Mouse (Mus musculus) embryonic fibroblast, embryonic 13.5 days (primary cell): ENCODE data around the gene Hist1h3f.

ENCODE experiments used
- CTCF ChIP-seq: IDR thresholded peaks from 2 replicates; pipeline ENCODE4 v1.5.1; 2011; ENCODE audit warnings: mild to moderate bottlenecking, control low read depth, low read length, moderate library complexity, borderline replicate concordance; ENCODE audit not compliant: insufficient read depth
- POLR2A ChIP-seq: IDR thresholded peaks from 2 replicates; pipeline ENCODE4 v1.6.1; 2011; ENCODE audit warnings: low read depth, mild to moderate bottlenecking, control low read depth, low read length, moderate library complexity

GRCm38 (mm10) chr13:23500424-23501200, 43.2 kb upstream of the Hist1h3f start:
- TF ChIP-seq CTCF (no peak), POLR2A (no peak)
